Mouse (Mus musculus) cerebellum, adult 2 months (tissue): ENCODE results near the gene Hs1bp3.

ENCODE experiments used
- CTCF ChIP-seq: fragments of 200-500 bp; IDR thresholded peaks from 2 replicates; pipeline ENCODE4 v1.5.1; 2011; ENCODE audit warnings: low read depth, mild to moderate bottlenecking, control low read depth, low read length, moderate library complexity, borderline replicate concordance; ENCODE audit not compliant: insufficient read depth
- POLR2A ChIP-seq: fragments of 200-500 bp; IDR thresholded peaks from 2 replicates; pipeline ENCODE4 v1.6.1; 2011; ENCODE audit warnings: low read length, control low read depth, borderline replicate concordance; ENCODE audit not compliant: insufficient read depth

GRCm38 (mm10) chr12:8344897-8345296 is 31.7 kb downstream of the Hs1bp3 start:
- TF ChIP-seq CTCF (no peak), POLR2A (no peak)
